Comparison of ENCODE assay signal across 9 mouse cellular contexts in genomic region chr10:81140005-81140404, GRCm38 (mm10). TPM values are rescaled to one million over a fixed set of nuclear protein-coding genes. Genes with fewer than 3 reads are reported as not detected.
DNase-seq lines count a peak whose midpoint lies in the region; ATAC-seq and TF ChIP-seq lines count a peak whose summit lies in the region.
"Had no signal": no experiment of that assay in that cellular context is flagged by ENCODE, and none has a peak within 500 bp of the region (broad histone marks: within the 10 kb centered on the region; RNA-seq: fewer than 3 reads in every experiment).

No protein-coding gene starts in this region.

- TF ChIP-seq EP300 in ES-Bruce4 (IDR thresholded peaks at IDR 0.05; ENCODE audit: insufficient read depth, low read depth, low read length): no peak

- peak overlapping the region; percentile 93 for H3K4me3 ChIP-seq in heart, embryonic 10.5 days
- H3K4me3 ChIP-seq in ES-Bruce4 (ENCODE audit: low read depth, low read length): peak overlapping the region; percentile 95
- peak overlapping the region; percentile 88 for H3K4me3 ChIP-seq in embryonic facial prominence, embryonic 13.5 days
- H3K4me3 ChIP-seq in limb, embryonic 14.5 days (replicated peaks; ENCODE audit: low read length): peak overlapping the region; percentile 93; the same call in 1 of the 2 replicates

- H3K9ac ChIP-seq in ES-Bruce4 (ENCODE audit: low read depth, poor library complexity, severe bottlenecking): peak overlapping the region; percentile 97
- peak overlapping the region; percentile 64 for H3K9ac ChIP-seq in embryonic facial prominence, embryonic 13.5 days
- H3K9ac ChIP-seq in limb, embryonic 14.5 days (ENCODE audit: low read depth, low read length, severe bottlenecking): no peak overlapping the region

- H3K36me3 ChIP-seq in heart, embryonic 10.5 days: peaks cover 28% of the 10 kb centered on the region
- peaks cover 12% of the 10 kb centered on the region for H3K36me3 ChIP-seq in ES-Bruce4 (ENCODE audit: control insufficient read depth, insufficient read depth, low read length, poor library complexity, severe bottlenecking)
- H3K36me3 ChIP-seq in embryonic facial prominence, embryonic 13.5 days: peaks cover 25% of the 10 kb centered on the region
- peaks cover 19% of the 10 kb centered on the region for H3K36me3 ChIP-seq in limb, embryonic 14.5 days (ENCODE audit: control insufficient read depth, insufficient read depth, low read length)

- 53% methylated on average over 8 of the region's 8 CpGs for WGBS in heart, embryonic 10.5 days
- 46% methylated on average over 8 of the region's 8 CpGs for WGBS in embryonic facial prominence, embryonic 13.5 days
- WGBS in limb, embryonic 14.5 days: 53% methylated on average over 8 of the region's 8 CpGs

- no peak for DNase-seq in heart, embryonic 10.5 days (ENCODE audit: low spot score)
- DNase-seq in heart, adult 9 months (ENCODE audit: low spot score in 2 of 2): no peak
- DNase-seq in limb, embryonic 14.5 days (ENCODE audit: low spot score): no peak
- DNase-seq in urinary bladder, adult 18-20 months (ENCODE audit: low spot score in 2 of 2): no peak
- DNase-seq in spleen, postnatal 14 days (ENCODE audit: low spot score in 2 of 2): no peak
- DNase-seq in lung, postnatal 4 days: no peak

- peak overlapping the region; percentile 84 for H3K4me2 ChIP-seq in embryonic facial prominence, embryonic 13.5 days
- peak overlapping the region; percentile 90 for H3K4me2 ChIP-seq in limb, embryonic 14.5 days (replicated peaks; ENCODE audit: low read depth, low read length, severe bottlenecking)

- TF ChIP-seq POLR2A in ES-Bruce4 (IDR thresholded peaks at IDR 0.05; ENCODE audit: insufficient read depth, low read length): no peak
- TF ChIP-seq POLR2A in limb, embryonic 14.5 days (IDR thresholded peaks at IDR 0.05; ENCODE audit: borderline replicate concordance, extremely low read depth, insufficient read depth, insufficient read length): no peak

- no peak for ATAC-seq in embryonic facial prominence, embryonic 13.5 days (ENCODE audit: insufficient number of reproducible peaks, insufficient read depth, low FRiP score, low TSS enrichment, low read depth)
- no peak for ATAC-seq in limb, embryonic 14.5 days (ENCODE audit: low FRiP score, low read depth)
- ATAC-seq: Patski had no signal

- no peak for TF ChIP-seq CTCF in ES-Bruce4 (IDR thresholded peaks at IDR 0.05; ENCODE audit: low read depth, low read length)

- H3K4me1 ChIP-seq in heart, embryonic 10.5 days: peaks cover 83% of the 10 kb centered on the region
- peaks cover 2% of the 10 kb centered on the region for H3K4me1 ChIP-seq in ES-Bruce4 (ENCODE audit: control insufficient read depth, insufficient read depth, low read length)
- peaks cover 56% of the 10 kb centered on the region for H3K4me1 ChIP-seq in embryonic facial prominence, embryonic 13.5 days
- peaks cover 42% of the 10 kb centered on the region for H3K4me1 ChIP-seq in limb, embryonic 14.5 days (ENCODE audit: control insufficient read depth, insufficient read depth, low read length)

- no peaks in the 10 kb centered on the region for H3K9me3 ChIP-seq in heart, embryonic 10.5 days
- no peaks in the 10 kb centered on the region for H3K9me3 ChIP-seq in ES-Bruce4 (replicated peaks; ENCODE audit: control insufficient read depth, insufficient read depth, low read length, poor library complexity, severe bottlenecking)
- no peaks in the 10 kb centered on the region for H3K9me3 ChIP-seq in embryonic facial prominence, embryonic 13.5 days
- no peaks in the 10 kb centered on the region for H3K9me3 ChIP-seq in limb, embryonic 14.5 days (ENCODE audit: control insufficient read depth, low read length)

- peaks cover 12% of the 10 kb centered on the region for H3K27me3 ChIP-seq in heart, embryonic 10.5 days (ENCODE audit: insufficient read depth, poor library complexity, severe bottlenecking)
- no peaks in the 10 kb centered on the region for H3K27me3 ChIP-seq in ES-Bruce4 (ENCODE audit: control insufficient read depth, insufficient read depth, low read length, poor library complexity, severe bottlenecking)
- peaks cover 8% of the 10 kb centered on the region for H3K27me3 ChIP-seq in embryonic facial prominence, embryonic 13.5 days
- peaks cover 10% of the 10 kb centered on the region for H3K27me3 ChIP-seq in limb, embryonic 14.5 days (ENCODE audit: control insufficient read depth, insufficient read depth, low read length)
- H3K27me3 ChIP-seq: Patski had no signal

- H3K27ac ChIP-seq in heart, embryonic 10.5 days: peak overlapping the region; percentile 98
- peak overlapping the region; percentile 89 for H3K27ac ChIP-seq in ES-Bruce4 (ENCODE audit: insufficient read depth, low read length)
- peak overlapping the region; percentile 53; the same call in 1 of the 2 replicates for H3K27ac ChIP-seq in embryonic facial prominence, embryonic 13.5 days
- H3K27ac ChIP-seq in limb, embryonic 14.5 days (replicated peaks; ENCODE audit: low read depth, low read length): no peak overlapping the region

RNA-seq across cellular contexts. Expression of gene Zbtb7a, which starts 5.0 kb away (rescaled TPM):
- polyA plus RNA-seq in heart, embryonic 10.5 days (2016; fragmentation: Nextera tagmentation; extraction: Ambion mirVana): 17.6 and 18.6 TPM in 2 replicates
- polyA plus RNA-seq in ES-Bruce4 (2011; ENCODE audit: insufficient read depth, insufficient read length, low read depth, missing spikeins): 12.6 and 14.4 TPM in 2 replicates
- polyA plus RNA-seq in embryonic facial prominence, embryonic 13.5 days (2015; fragmentation: Nextera tagmentation; extraction: Ambion mirVana): 27.0 and 27.9 TPM in 2 replicates
- 17.7 and 21.0 TPM in 2 replicates for polyA plus RNA-seq in limb, embryonic 14.5 days (2012; rRNA removed)
- 30.6 and 35.9 TPM in 2 replicates for polyA plus RNA-seq in limb, embryonic 14.5 days (2014; fragmentation: Nextera tagmentation; extraction: Ambion mirVana)

RNA-seq across cellular contexts. Expression of gene Pias4, which starts 27.7 kb away (rescaled TPM):
- 53.5 and 62.2 TPM in 2 replicates for polyA plus RNA-seq in heart, embryonic 10.5 days (2016; fragmentation: Nextera tagmentation; extraction: Ambion mirVana)
- 36.8 and 44.9 TPM in 2 replicates for polyA plus RNA-seq in ES-Bruce4 (2011; ENCODE audit: insufficient read depth, insufficient read length, low read depth, missing spikeins)
- 58.1 and 60.9 TPM in 2 replicates for polyA plus RNA-seq in embryonic facial prominence, embryonic 13.5 days (2015; fragmentation: Nextera tagmentation; extraction: Ambion mirVana)
- polyA plus RNA-seq in limb, embryonic 14.5 days (2012; rRNA removed): 35.1 and 49.4 TPM in 2 replicates
- 40.4 and 44.2 TPM in 2 replicates for polyA plus RNA-seq in limb, embryonic 14.5 days (2014; fragmentation: Nextera tagmentation; extraction: Ambion mirVana)

RNA-seq across cellular contexts. Expression of gene Map2k2, which starts 34.3 kb away (rescaled TPM):
- polyA plus RNA-seq in heart, embryonic 10.5 days (2016; fragmentation: Nextera tagmentation; extraction: Ambion mirVana): 173 and 196 TPM in 2 replicates
- 46.3 and 53.0 TPM in 2 replicates for polyA plus RNA-seq in ES-Bruce4 (2011; ENCODE audit: insufficient read depth, insufficient read length, low read depth, missing spikeins)
- polyA plus RNA-seq in embryonic facial prominence, embryonic 13.5 days (2015; fragmentation: Nextera tagmentation; extraction: Ambion mirVana): 196 and 213 TPM in 2 replicates
- polyA plus RNA-seq in limb, embryonic 14.5 days (2012; rRNA removed): 165 and 176 TPM in 2 replicates
- polyA plus RNA-seq in limb, embryonic 14.5 days (2014; fragmentation: Nextera tagmentation; extraction: Ambion mirVana): 176 and 199 TPM in 2 replicates

RNA-seq across cellular contexts. Expression of gene Eef2, which starts 36.4 kb away (rescaled TPM):
- 447 and 460 TPM in 2 replicates for polyA plus RNA-seq in heart, embryonic 10.5 days (2016; fragmentation: Nextera tagmentation; extraction: Ambion mirVana)
- 2,442 and 2,478 TPM in 2 replicates for polyA plus RNA-seq in ES-Bruce4 (2011; ENCODE audit: insufficient read depth, insufficient read length, low read depth, missing spikeins)
- polyA plus RNA-seq in embryonic facial prominence, embryonic 13.5 days (2015; fragmentation: Nextera tagmentation; extraction: Ambion mirVana): 622 and 633 TPM in 2 replicates
- polyA plus RNA-seq in limb, embryonic 14.5 days (2012; rRNA removed): 1,329 and 1,559 TPM in 2 replicates
- 544 and 581 TPM in 2 replicates for polyA plus RNA-seq in limb, embryonic 14.5 days (2014; fragmentation: Nextera tagmentation; extraction: Ambion mirVana)

RNA-seq across cellular contexts. Expression of gene Creb3l3, which starts 41.3 kb away (rescaled TPM):
- polyA plus RNA-seq in heart, embryonic 10.5 days (2016; fragmentation: Nextera tagmentation; extraction: Ambion mirVana): 0.43 and 2.4 TPM in 2 replicates
- polyA plus RNA-seq in ES-Bruce4 (2011; ENCODE audit: insufficient read depth, insufficient read length, low read depth, missing spikeins): 0.68 TPM in 1 of 2 replicates, not detected in the other
- 0.53 and 1.5 TPM in 2 replicates for polyA plus RNA-seq in embryonic facial prominence, embryonic 13.5 days (2015; fragmentation: Nextera tagmentation; extraction: Ambion mirVana)
- 0.44 and 0.54 TPM in 2 replicates for polyA plus RNA-seq in limb, embryonic 14.5 days (2012; rRNA removed)
- 0.58 and 0.74 TPM in 2 replicates for polyA plus RNA-seq in limb, embryonic 14.5 days (2014; fragmentation: Nextera tagmentation; extraction: Ambion mirVana)
